Mouse (Mus musculus) kidney, adult 2 months (tissue): ENCODE results near the gene Il4ra. TPM values are rescaled to one million over a fixed set of nuclear protein-coding genes. Genes with fewer than 3 reads are reported as not detected.

Experiments used
- DNase-seq: peaks from one replicate; pipeline ENCODE4 v3.0.0; 2021
- H3K27ac ChIP-seq: fragments of 200-500 bp; 2 replicates; pipeline ENCODE4 v1.5.1; 2012; ENCODE audit warnings: low read depth, low read length, control low read depth, inconsistent platforms; ENCODE audit not compliant: insufficient read depth
- H3K27me3 ChIP-seq: fragments of 200-500 bp; replicated peaks from 2 replicates; pipeline ENCODE4 v1.6.1; 2012; ENCODE audit warnings: mild to moderate bottlenecking, moderate library complexity, low read length, inconsistent platforms; ENCODE audit not compliant: control insufficient read depth, insufficient read depth
- H3K36me3 ChIP-seq: fragments of 200-500 bp; 2 replicates; pipeline ENCODE4 v1.6.1; 2012; ENCODE audit warnings: mild to moderate bottlenecking, moderate library complexity, low read length, inconsistent platforms; ENCODE audit not compliant: control insufficient read depth, insufficient read depth
- H3K4me1 ChIP-seq: fragments of 200-500 bp; 2 replicates; pipeline ENCODE4 v1.6.1; 2011; ENCODE audit warnings: low read length; ENCODE audit not compliant: control insufficient read depth, insufficient read depth
- H3K4me3 ChIP-seq: fragments of 200-500 bp; 2 replicates; pipeline ENCODE4 v1.5.1; 2011; ENCODE audit warnings: mild to moderate bottlenecking, low read depth, low read length, control low read depth; ENCODE audit not compliant: insufficient read depth
- CTCF ChIP-seq: fragments of 200-500 bp; conservative IDR thresholded peaks from 2 replicates; pipeline ENCODE4 v1.5.1; 2011; ENCODE audit warnings: low read depth, mild to moderate bottlenecking, control low read depth, low read length, moderate library complexity, mixed read lengths; ENCODE audit not compliant: insufficient read depth, insufficient read length
- POLR2A ChIP-seq: fragments of 200-500 bp; IDR thresholded peaks from one replicate; pipeline ENCODE4 v1.6.1; 2011; ENCODE audit warnings: low read depth, low read length, control low read depth
- WGBS: fragments of 180-500 bp; shearing (Covaris S2); methylation state at CpG from one replicate; pipeline ENCODE4 v1.1.7; 2018; 5-methylcytosine and 5-hydroxymethylcytosine counted together
- polyA plus RNA-seq: library from polyadenylated mRNA; depleted of rRNA; stranded (reverse); fragments of >200 nt; gene quantifications from 2 replicates; pipeline ENCODE4 v1.2.3, GENCODE M21; 2012

The Il4ra gene
- polyA plus RNA-seq, 1 experiment = 20.3 TPM

DNA sequence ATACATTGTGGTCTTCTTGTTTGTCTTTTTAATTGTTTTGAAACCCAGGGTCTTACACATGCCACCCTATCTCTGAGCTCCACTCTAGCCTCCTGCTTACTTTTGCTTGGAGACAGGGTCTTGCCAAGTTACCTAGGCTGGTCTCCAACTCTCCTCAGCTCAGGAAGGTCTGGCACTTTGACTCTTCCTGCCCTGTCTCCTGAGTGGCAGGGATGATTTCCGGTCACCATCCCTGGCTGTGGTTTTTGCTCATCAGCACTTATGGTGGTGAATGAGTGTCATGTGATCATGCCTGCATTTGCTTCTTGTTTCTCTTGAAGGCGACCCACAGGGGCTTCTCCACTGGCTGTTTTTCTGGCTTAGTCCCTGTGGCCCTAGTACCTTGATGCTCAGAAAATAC lies 21.9 kb downstream of the Il4ra start:
- Histone ChIP-seq H3K27ac (no peak overlapping the region), H3K36me3 (no peaks in the 10 kb centered on the region; the same call in 1 of the 2 replicates), H3K4me3 (no peak overlapping the region), H3K4me1 (no peaks in the 10 kb centered on the region), H3K27me3 (no peaks in the 10 kb centered on the region)
- peak; percentile 50 for DNase-seq
- TF ChIP-seq POLR2A (no peak), CTCF (no peak)
- WGBS = 58% methylated on average over 2 of the region's 2 CpGs

GRCm38 (mm10) chr7:125574832-125575231 lies 22.9 kb downstream of the Il4ra start:
- Histone ChIP-seq H3K36me3 (no peaks in the 10 kb centered on the region; the same call in 1 of the 2 replicates), H3K4me1 (no peaks in the 10 kb centered on the region), H3K27ac (no peak overlapping the region), H3K27me3 (no peaks in the 10 kb centered on the region), H3K4me3 (no peak overlapping the region)
- no peak for TF ChIP-seq CTCF
- no peak for DNase-seq
- WGBS = 92% methylated on average over 3 of the region's 3 CpGs

DNA sequence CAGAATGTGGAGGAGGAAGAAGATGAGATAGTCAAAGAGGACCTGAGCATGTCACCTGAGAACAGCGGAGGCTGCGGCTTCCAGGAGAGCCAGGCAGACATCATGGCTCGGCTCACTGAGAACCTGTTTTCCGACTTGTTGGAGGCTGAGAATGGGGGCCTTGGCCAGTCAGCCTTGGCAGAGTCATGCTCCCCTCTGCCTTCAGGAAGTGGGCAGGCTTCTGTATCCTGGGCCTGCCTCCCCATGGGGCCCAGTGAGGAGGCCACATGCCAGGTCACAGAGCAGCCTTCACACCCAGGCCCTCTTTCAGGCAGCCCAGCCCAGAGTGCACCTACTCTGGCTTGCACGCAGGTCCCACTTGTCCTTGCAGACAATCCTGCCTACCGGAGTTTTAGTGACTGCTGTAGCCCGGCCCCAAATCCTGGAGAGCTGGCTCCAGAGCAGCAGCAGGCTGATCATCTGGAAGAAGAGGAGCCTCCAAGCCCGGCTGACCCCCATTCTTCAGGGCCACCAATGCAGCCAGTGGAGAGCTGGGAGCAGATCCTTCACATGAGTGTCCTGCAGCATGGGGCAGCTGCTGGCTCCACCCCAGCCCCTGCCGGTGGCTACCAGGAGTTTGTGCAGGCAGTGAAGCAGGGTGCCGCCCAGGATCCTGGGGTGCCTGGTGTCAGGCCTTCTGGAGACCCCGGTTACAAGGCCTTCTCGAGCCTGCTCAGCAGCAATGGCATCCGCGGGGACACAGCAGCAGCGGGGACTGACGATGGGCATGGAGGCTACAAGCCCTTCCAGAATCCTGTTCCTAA lies 24.0 kb downstream of the Il4ra start:
- TF ChIP-seq CTCF (no peak), POLR2A (no peak)
- Histone ChIP-seq H3K27ac (no peak overlapping the region), H3K27me3 (no peaks in the 10 kb centered on the region), H3K4me1 (no peaks in the 10 kb centered on the region), H3K4me3 (no peak overlapping the region), H3K36me3 (no peaks in the 10 kb centered on the region; the same call in 1 of the 2 replicates)
- DNase-seq = no peak
- WGBS = 86% methylated on average over 16 of the region's 16 CpGs

- DNase-seq = peak; percentile 87
These were observed 25.1 kb downstream of the Il4ra start for GRCm38 (mm10) chr7:125576982-125577381.

DNA sequence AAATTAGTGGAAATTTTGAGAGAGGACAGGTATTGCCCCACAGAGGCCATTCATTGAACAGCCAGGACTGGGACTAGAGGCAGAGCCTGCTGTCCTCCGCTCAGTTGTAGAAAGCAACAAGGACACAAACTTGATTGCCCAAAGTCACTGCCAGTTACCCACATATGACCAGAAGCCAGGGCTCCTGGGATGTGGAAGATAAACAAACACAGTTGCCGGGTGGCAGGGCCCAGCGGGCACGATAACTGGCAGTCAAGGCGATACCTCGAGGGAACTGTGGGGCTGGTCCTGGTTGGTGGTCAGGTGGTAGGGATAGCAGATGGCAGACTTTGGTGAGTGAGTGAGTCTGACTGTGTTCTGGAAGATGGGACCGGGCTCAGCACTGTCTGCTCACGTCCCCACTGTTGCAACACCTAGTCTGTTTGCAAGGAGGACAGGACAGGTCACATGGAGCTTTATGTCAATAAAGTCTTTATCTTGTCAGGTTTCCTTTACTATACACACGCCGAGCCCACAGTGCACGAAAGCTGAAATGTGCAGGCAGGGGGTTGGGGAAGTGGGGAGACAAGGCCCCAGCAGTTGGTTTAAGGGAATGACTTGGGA lies 25.7 kb downstream of the Il4ra start:
- TF ChIP-seq POLR2A (no peak), CTCF (no peak; the same call in 1 of the 2 replicates)
- no peak for DNase-seq
- Histone ChIP-seq H3K4me3 (no peak overlapping the region), H3K36me3 (no peaks in the 10 kb centered on the region; the same call in 1 of the 2 replicates), H3K27me3 (no peaks in the 10 kb centered on the region), H3K4me1 (no peaks in the 10 kb centered on the region), H3K27ac (no peak overlapping the region)
- 87% methylated on average over 11 of the region's 11 CpGs for WGBS

More at GRCm38 (mm10) chr7:125576982-125577381, 25.1 kb downstream of the Il4ra start:
- no peak overlapping the region for H3K27ac ChIP-seq
- no peaks in the 10 kb centered on the region for H3K27me3 ChIP-seq
- WGBS = 41% methylated on average over 7 of the region's 7 CpGs
- H3K4me3 ChIP-seq = no peak overlapping the region
- H3K36me3 ChIP-seq = no peaks in the 10 kb centered on the region; the same call in 1 of the 2 replicates
- TF ChIP-seq CTCF = no peak
- no peak for TF ChIP-seq POLR2A
- no peaks in the 10 kb centered on the region for H3K4me1 ChIP-seq

- H3K27me3 ChIP-seq = no peaks in the 10 kb centered on the region
- DNase-seq = no peak
- no peaks in the 10 kb centered on the region for H3K4me1 ChIP-seq
- 80% methylated on average over 3 of the region's 3 CpGs for WGBS
- no peak for TF ChIP-seq POLR2A
- no peak for TF ChIP-seq CTCF
- no peaks in the 10 kb centered on the region; the same call in 1 of the 2 replicates for H3K36me3 ChIP-seq
- H3K27ac ChIP-seq = no peak overlapping the region
- no peak overlapping the region for H3K4me3 ChIP-seq
These were observed 26.2 kb downstream of the Il4ra start for GRCm38 (mm10) chr7:125578106-125578505.

GRCm38 (mm10) chr7:125579545-125580219 lies 27.8 kb downstream of the Il4ra start:
- no peak for DNase-seq
- no peaks in the 10 kb centered on the region for H3K27me3 ChIP-seq
- no peaks in the 10 kb centered on the region for H3K36me3 ChIP-seq
- WGBS = 74% methylated on average over 9 of the region's 9 CpGs
- TF ChIP-seq POLR2A = no peak
- no peak for TF ChIP-seq CTCF
- H3K27ac ChIP-seq = no peak overlapping the region
- no peaks in the 10 kb centered on the region for H3K4me1 ChIP-seq
- no peak overlapping the region for H3K4me3 ChIP-seq
